Mouse (Mus musculus) kidney, postnatal 0 days (tissue): Measurements from ENCODE around the gene Snapc4. TPM values are rescaled to one million over a fixed set of nuclear protein-coding genes. Genes with fewer than 3 reads are reported as not detected.

Source experiments
- ATAC-seq: fragments of 200-750 bp; cut with Nextera tagmentation; replicated peaks from 2 replicates; pipeline ENCODE4 v1.8.0; 2017; ENCODE audit warnings: low read depth, moderate number of reproducible peaks, moderate TSS enrichment, moderate library complexity; ENCODE audit not compliant: low FRiP score
- DNase-seq: peaks from one replicate; pipeline ENCODE4 v3.0.0-alpha.2; 2016; ENCODE audit warnings: low spot score
- H3K27ac ChIP-seq: fragments of 300-500 bp; sonication (generic); 2 replicates; pipeline ENCODE4 v1.5.1; 2014; ENCODE audit warnings: mild to moderate bottlenecking
- H3K27me3 ChIP-seq: fragments of 300-500 bp; sonication (generic); 2 replicates; pipeline ENCODE4 v1.6.1; 2014; ENCODE audit warnings: low read length, mixed read lengths; ENCODE audit not compliant: insufficient read depth
- H3K36me3 ChIP-seq: fragments of 300-500 bp; sonication (generic); 2 replicates; pipeline ENCODE4 v1.6.1; 2014; ENCODE audit warnings: low read length, mixed read lengths; ENCODE audit not compliant: insufficient read depth
- H3K4me1 ChIP-seq: fragments of 300-500 bp; sonication (generic); replicated peaks from 2 replicates; pipeline ENCODE4 v1.6.1; 2014; ENCODE audit warnings: antibody characterized with exemption, low read length, mixed read lengths; ENCODE audit not compliant: insufficient read depth
- H3K4me2 ChIP-seq: fragments of 300-500 bp; sonication (generic); 2 replicates; pipeline ENCODE4 v1.6.1; 2014; ENCODE audit warnings: mild to moderate bottlenecking, low read length, moderate library complexity, mixed read lengths
- H3K4me3 ChIP-seq: fragments of 300-500 bp; sonication (generic); replicated peaks from 2 replicates; pipeline ENCODE4 v1.5.1; 2014; ENCODE audit warnings: low read depth, low read length
- H3K9ac ChIP-seq: fragments of 300-500 bp; sonication (generic); 2 replicates; pipeline ENCODE4 v1.6.1; 2014; ENCODE audit warnings: low read depth, low read length
- H3K9me3 ChIP-seq: fragments of 300-500 bp; sonication (generic); replicated peaks from 2 replicates; pipeline ENCODE4 v1.6.1; 2016; ENCODE audit warnings: low read length, inconsistent platforms, mixed read lengths
- CTCF ChIP-seq: IDR thresholded peaks from 2 replicates; pipeline ENCODE4 v1.5.1; 2016; ENCODE audit warnings: antibody characterized with exemption, low read depth, mild to moderate bottlenecking, moderate library complexity
- WGBS: fragments of 180-500 bp; shearing (Covaris S2); extraction: QIAGEN DNeasy Blood & Tissue Kit; methylation state at CpG from one replicate; pipeline ENCODE4 v1.1.7; 2014; 5-methylcytosine and 5-hydroxymethylcytosine counted together
- polyA plus RNA-seq: library from polyadenylated mRNA; unstranded; fragments of >200 nt; fragmentation: Nextera tagmentation; extraction: Ambion mirVana; gene quantifications from 2 replicates; pipeline ENCODE4 v1.2.1, GENCODE M21; 2015

Snapc4 gene
- polyA plus RNA-seq, 1 experiment from 2014 or later = 14.6 TPM

DNA sequence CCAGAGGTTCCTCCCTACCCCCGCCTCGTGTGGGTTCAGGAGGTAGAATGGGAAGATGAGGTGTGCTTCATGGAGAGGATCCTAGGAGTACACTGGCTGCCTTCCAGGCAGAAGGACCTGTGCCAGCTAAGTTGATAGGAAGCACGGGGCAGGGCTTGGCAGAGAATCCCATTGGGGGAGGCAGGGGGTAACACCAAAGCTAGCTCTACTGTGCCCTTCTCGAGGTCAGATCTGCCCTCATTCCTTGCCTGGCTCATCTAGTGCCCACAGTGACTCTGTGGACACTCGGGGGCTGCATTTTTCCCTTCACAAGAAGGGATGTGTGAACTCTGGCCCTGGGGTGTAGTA lies 41.3 kb downstream of the Snapc4 start:
- TF ChIP-seq CTCF = no peak
- no peak overlapping the region for H3K9ac ChIP-seq
- H3K36me3 ChIP-seq = peaks cover 17% of the 10 kb centered on the region; the same call in 1 of the 2 replicates
- 86% methylated on average over 5 of the region's 5 CpGs for WGBS
- no peak overlapping the region for H3K4me2 ChIP-seq
- H3K9me3 ChIP-seq = no peaks in the 10 kb centered on the region
- no peak overlapping the region for H3K4me3 ChIP-seq
- H3K4me1 ChIP-seq = peaks cover 18% of the 10 kb centered on the region; the same call in 1 of the 2 replicates
- no peak for ATAC-seq
- H3K27me3 ChIP-seq = no peaks in the 10 kb centered on the region
- H3K27ac ChIP-seq = no peak overlapping the region
- no peak for DNase-seq

- DNase-seq (no peak), ATAC-seq (no peak)
- Histone ChIP-seq H3K4me2 (no peak overlapping the region), H3K27ac (no peak overlapping the region), H3K36me3 (peaks cover 17% of the 10 kb centered on the region; the same call in 1 of the 2 replicates), H3K9ac (no peak overlapping the region), H3K4me3 (no peak overlapping the region), H3K9me3 (no peaks in the 10 kb centered on the region), H3K27me3 (no peaks in the 10 kb centered on the region), H3K4me1 (peaks cover 18% of the 10 kb centered on the region; the same call in 1 of the 2 replicates)
- WGBS = 87% methylated on average over 8 of the region's 13 CpGs
- no peak for TF ChIP-seq CTCF
Observed at GRCm38 (mm10) chr2:26338302-26339203, 41.9 kb downstream of the Snapc4 start.

- WGBS = 65% methylated on average over 6 of the region's 6 CpGs
- Histone ChIP-seq H3K4me1 (no peaks in the 10 kb centered on the region), H3K4me3 (no peak overlapping the region), H3K9me3 (no peaks in the 10 kb centered on the region), H3K27ac (peak overlapping the region; percentile 22; the same call in 1 of the 2 replicates), H3K27me3 (no peaks in the 10 kb centered on the region), H3K4me2 (no peak overlapping the region), H3K9ac (no peak overlapping the region), H3K36me3 (peaks cover 37% of the 10 kb centered on the region)
- no peak for ATAC-seq
- TF ChIP-seq CTCF = no peak
- DNase-seq = no peak
Observed at GRCm38 (mm10) chr2:26330702-26331101, 49.8 kb downstream of the Snapc4 start.

DNA sequence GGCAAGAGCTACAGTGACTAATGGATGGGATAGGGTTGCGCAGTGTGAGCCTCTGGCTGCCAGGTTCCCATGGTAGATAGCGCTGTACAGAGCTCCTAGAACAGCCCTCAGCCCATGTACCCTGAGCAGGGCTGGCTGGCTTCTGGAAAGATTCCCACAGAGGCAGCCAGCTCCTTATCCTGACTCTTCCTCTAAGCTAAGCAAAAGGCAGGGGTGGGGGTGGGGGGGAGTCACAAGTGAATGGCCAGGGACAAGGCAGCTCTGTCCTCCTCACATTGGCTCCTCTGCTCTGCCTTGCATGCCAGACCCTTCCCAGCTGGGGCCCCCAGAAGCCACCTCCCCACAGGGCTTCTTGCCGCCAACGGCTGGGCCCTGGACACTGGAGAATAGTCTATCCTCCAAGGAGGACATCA lies 50.4 kb downstream of the Snapc4 start:
- WGBS = 70% methylated on average over 4 of the region's 4 CpGs
- Histone ChIP-seq H3K9ac (no peak overlapping the region), H3K9me3 (no peaks in the 10 kb centered on the region), H3K4me1 (no peaks in the 10 kb centered on the region), H3K27me3 (no peaks in the 10 kb centered on the region), H3K27ac (peak overlapping the region; percentile 22; the same call in 1 of the 2 replicates), H3K4me2 (no peak overlapping the region), H3K36me3 (peaks cover 41% of the 10 kb centered on the region), H3K4me3 (no peak overlapping the region)
- no peak for TF ChIP-seq CTCF
- ATAC-seq = peak; percentile 27
- DNase-seq = no peak

GRCm38 (mm10) chr2:26329402-26329801 lies 51.1 kb downstream of the Snapc4 start:
- DNase-seq (no peak), ATAC-seq (no peak)
- H3K36me3 ChIP-seq = peaks cover 48% of the 10 kb centered on the region
- WGBS = 60% methylated on average over 8 of the region's 8 CpGs
- no peak overlapping the region for H3K4me3 ChIP-seq
- no peak overlapping the region for H3K9ac ChIP-seq
- 0 out of 2 replicates have a peak overlapping the region, but pooled peaks have one; percentile 22 for H3K27ac ChIP-seq
- H3K4me2 ChIP-seq = no peak overlapping the region
- no peaks in the 10 kb centered on the region for H3K9me3 ChIP-seq
- H3K4me1 ChIP-seq = no peaks in the 10 kb centered on the region
- no peaks in the 10 kb centered on the region for H3K27me3 ChIP-seq
- TF ChIP-seq CTCF = no peak

DNA sequence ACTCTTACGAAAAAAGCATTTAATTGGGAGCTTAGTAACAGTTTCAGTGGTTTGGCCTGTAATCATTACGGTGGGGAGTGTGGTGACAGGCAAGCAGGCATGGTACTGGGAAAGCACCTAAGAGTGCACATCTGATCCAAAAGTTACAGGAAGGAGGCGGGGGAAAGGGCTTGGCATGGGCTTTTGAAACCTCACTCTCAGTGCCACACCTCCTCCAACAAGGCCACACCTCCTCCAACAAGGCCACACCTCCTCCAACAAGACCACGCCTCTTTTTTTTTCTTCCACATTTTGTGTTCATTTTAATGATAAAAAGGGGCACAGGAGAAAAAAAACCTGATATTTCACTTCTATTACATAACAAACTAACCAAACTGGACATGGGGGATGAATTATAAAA lies 52.6 kb downstream of the Snapc4 start:
- H3K9me3 ChIP-seq = no peaks in the 10 kb centered on the region
- peak; percentile 38 for DNase-seq
- H3K4me3 ChIP-seq = no peak overlapping the region
- 93% methylated on average over 4 of the region's 4 CpGs for WGBS
- no peaks in the 10 kb centered on the region for H3K27me3 ChIP-seq
- H3K4me2 ChIP-seq = no peak overlapping the region
- no peak overlapping the region for H3K9ac ChIP-seq
- peaks cover 63% of the 10 kb centered on the region for H3K36me3 ChIP-seq
- H3K27ac ChIP-seq = no peak overlapping the region
- H3K4me1 ChIP-seq = no peaks in the 10 kb centered on the region
- no peak for TF ChIP-seq CTCF
- no peak for ATAC-seq
